11 mouse cellular contexts compared by ENCODE assay signal in the genomic region with DNA sequence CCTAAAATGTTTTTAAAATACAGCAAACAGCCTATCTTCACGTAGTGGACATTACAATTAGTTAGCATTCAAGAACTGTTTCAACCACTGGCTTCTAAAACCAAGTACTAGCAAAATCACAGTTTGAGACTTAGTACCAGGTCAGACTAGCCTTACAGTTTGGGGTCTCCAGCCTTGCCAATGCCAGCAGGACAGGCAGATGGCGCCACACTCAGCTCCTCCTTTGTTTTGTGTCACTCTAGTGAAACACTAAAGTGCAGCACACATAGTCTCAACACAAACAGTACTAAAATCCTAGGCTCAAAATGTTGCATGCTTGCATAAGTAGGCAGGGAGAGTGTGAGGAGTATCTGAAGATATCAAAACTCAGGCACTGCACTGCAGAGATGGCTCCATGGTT. TPM values are rescaled to one million over a fixed set of nuclear protein-coding genes. Genes with fewer than 3 reads are reported as not detected.
DNase-seq lines count a peak whose midpoint lies in the region; ATAC-seq and TF ChIP-seq lines count a peak whose summit lies in the region.
"Had no signal": no experiment of that assay in that cellular context is flagged by ENCODE, and none has a peak within 500 bp of the region (broad histone marks: within the 10 kb centered on the region; RNA-seq: fewer than 3 reads in every experiment).

No protein-coding gene starts in this region.

- H3K36me3 ChIP-seq in heart, postnatal 0 days (replicated peaks; ENCODE audit: control insufficient read depth, insufficient read depth, low read length), result peaks cover 75% of the 10 kb centered on the region
- H3K36me3 ChIP-seq in midbrain, embryonic 14.5 days (ENCODE audit: control insufficient read depth, insufficient read depth, low read length), result peaks cover 45% of the 10 kb centered on the region
- peaks cover 44% of the 10 kb centered on the region for H3K36me3 ChIP-seq in midbrain, embryonic 13.5 days
- no peaks in the 10 kb centered on the region for H3K36me3 ChIP-seq in small intestine, adult 2 months (ENCODE audit: control insufficient read depth, insufficient read depth, low read length)

- no peak overlapping the region for H3K9ac ChIP-seq in heart, postnatal 0 days (replicated peaks; ENCODE audit: low read depth, low read length)
- no peak overlapping the region for H3K9ac ChIP-seq in midbrain, embryonic 14.5 days (replicated peaks; ENCODE audit: low read length)
- no peak overlapping the region for H3K9ac ChIP-seq in midbrain, embryonic 13.5 days (replicated peaks)

- CTCF ChIA-PET in Patski (lab: Charles Lee), result no interaction called here

- no peaks in the 10 kb centered on the region for H3K4me1 ChIP-seq in heart, postnatal 0 days (ENCODE audit: control insufficient read depth, insufficient read depth)
- no peaks in the 10 kb centered on the region for H3K4me1 ChIP-seq in midbrain, embryonic 14.5 days (ENCODE audit: control insufficient read depth, insufficient read depth, low read length)
- H3K4me1 ChIP-seq in midbrain, embryonic 13.5 days (replicated peaks), result no peaks in the 10 kb centered on the region
- H3K4me1 ChIP-seq in small intestine, adult 2 months (ENCODE audit: control insufficient read depth, insufficient read depth, insufficient read length, low read length), result no peaks in the 10 kb centered on the region
- H3K4me1 ChIP-seq: hindbrain, embryonic 10.5 days had no signal

- in situ Hi-C loops in Patski (cut with MboI; ENCODE audit: low pct_unique_long_range_greater_than_20kb), result no loop called here

- POLR2A ChIA-PET in Patski (lab: Charles Lee), result interaction anchor here (0.6 kb wide), 1 partner anchor 39 kb away, joined by 3 read pairs; no protein-coding TSS in a partner anchor

- no peak for ATAC-seq in heart, postnatal 0 days (ENCODE audit: insufficient read depth, low read depth)
- ATAC-seq in midbrain, embryonic 14.5 days (ENCODE audit: low FRiP score, low TSS enrichment), result no peak
- ATAC-seq in midbrain, embryonic 13.5 days, result no peak
- ATAC-seq in Patski, result no peak

- H3K4me3 ChIP-seq in heart, postnatal 0 days (ENCODE audit: low read depth, low read length), result no peak overlapping the region
- H3K4me3 ChIP-seq in midbrain, embryonic 14.5 days (replicated peaks; ENCODE audit: low read depth, low read length), result no peak overlapping the region
- H3K4me3 ChIP-seq in midbrain, embryonic 13.5 days (replicated peaks), result no peak overlapping the region
- H3K4me3 ChIP-seq in small intestine, adult 2 months (ENCODE audit: low read depth, low read length), result no peak overlapping the region
- H3K4me3 ChIP-seq: hindbrain, embryonic 10.5 days; megakaryocyte, embryonic 14.5 days had no signal

- TF ChIP-seq POLR2A in small intestine, adult 2 months (IDR thresholded peaks at IDR 0.05; ENCODE audit: low read depth, low read length), result no peak

- no peak overlapping the region for H3K27ac ChIP-seq in heart, postnatal 0 days (ENCODE audit: low read depth)
- H3K27ac ChIP-seq in midbrain, embryonic 14.5 days (replicated peaks; ENCODE audit: low read depth, low read length), result no peak overlapping the region
- no peak overlapping the region for H3K27ac ChIP-seq in midbrain, embryonic 13.5 days
- H3K27ac ChIP-seq in small intestine, adult 2 months (ENCODE audit: insufficient read depth, low read depth, low read length), result no peak overlapping the region
- H3K27ac ChIP-seq: hindbrain, embryonic 10.5 days had no signal

- H3K9me3 ChIP-seq in heart, postnatal 0 days (replicated peaks; ENCODE audit: control insufficient read depth, low read length), result no peaks in the 10 kb centered on the region
- H3K9me3 ChIP-seq in midbrain, embryonic 14.5 days (ENCODE audit: control insufficient read depth, low read length), result no peaks in the 10 kb centered on the region
- H3K9me3 ChIP-seq in midbrain, embryonic 13.5 days, result no peaks in the 10 kb centered on the region
- H3K9me3 ChIP-seq: hindbrain, embryonic 10.5 days; megakaryocyte, embryonic 14.5 days had no signal

- WGBS in heart, postnatal 0 days, result 59% methylated on average over 2 of the region's 2 CpGs
- 67% methylated on average over 2 of the region's 2 CpGs for WGBS in midbrain, embryonic 14.5 days
- WGBS in midbrain, embryonic 13.5 days, result 67% methylated on average over 2 of the region's 2 CpGs
- 86% methylated on average over 2 of the region's 2 CpGs for WGBS in small intestine, adult 2 months

- no peaks in the 10 kb centered on the region for H3K27me3 ChIP-seq in heart, postnatal 0 days (ENCODE audit: control insufficient read depth, insufficient read depth, low read length)
- no peaks in the 10 kb centered on the region for H3K27me3 ChIP-seq in midbrain, embryonic 14.5 days (ENCODE audit: control insufficient read depth, insufficient read depth, low read length)
- H3K27me3 ChIP-seq in midbrain, embryonic 13.5 days, result no peaks in the 10 kb centered on the region
- H3K27me3 ChIP-seq in Patski, result no peaks in the 10 kb centered on the region
- no peaks in the 10 kb centered on the region for H3K27me3 ChIP-seq in small intestine, adult 2 months (ENCODE audit: control insufficient read depth, insufficient read depth, low read length)
- H3K27me3 ChIP-seq: megakaryocyte, embryonic 14.5 days had no signal

- TF ChIP-seq EP300 in heart, postnatal 0 days (IDR thresholded peaks at IDR 0.05; ENCODE audit: low read depth), result no peak

- no peak overlapping the region for H3K4me2 ChIP-seq in heart, postnatal 0 days (ENCODE audit: low read depth, low read length)
- H3K4me2 ChIP-seq in midbrain, embryonic 14.5 days (ENCODE audit: low read length), result no peak overlapping the region
- H3K4me2 ChIP-seq in midbrain, embryonic 13.5 days (replicated peaks), result no peak overlapping the region

- DNase-seq in heart, postnatal 0 days (ENCODE audit: low spot score), result peak; percentile 7
- DNase-seq in heart, adult 9 months (ENCODE audit: low spot score in 2 of 2), result no peak
- peak; percentile 21 for DNase-seq in midbrain, embryonic 14.5 days
- no peak for DNase-seq in Patski (ENCODE audit: low read depth, low spot score)
- no peak for DNase-seq in testis, postnatal 10 days (ENCODE audit: low spot score)
- no peak for DNase-seq in neural tube, embryonic 10.5 days (ENCODE audit: extremely low spot score, low spot score)
- DNase-seq: cerebellum, adult 18-20 months had no signal

- TF ChIP-seq CTCF in heart, postnatal 0 days (IDR thresholded peaks at IDR 0.05; ENCODE audit: low read depth), result peak; percentile 63
- TF ChIP-seq CTCF in Patski (IDR thresholded peaks at IDR 0.05), result peak; percentile 68
- TF ChIP-seq CTCF in small intestine, adult 2 months (IDR thresholded peaks at IDR 0.05; ENCODE audit: extremely low read depth, insufficient read length, insufficient replicate concordance, low read depth, low read length), result peak; percentile 12; the same call in 1 of the 2 replicates

RNA-seq across cellular contexts. Expression of a gene that starts 53.8 kb away (rescaled TPM):
- 21.6 and 21.7 TPM in 2 replicates for total RNA-seq in heart, postnatal 0 days (2014; rRNA removed; ENCODE audit: low replicate concordance)
- polyA plus RNA-seq in heart, postnatal 0 days (2015; fragmentation: Nextera tagmentation; extraction: Ambion mirVana), result 10.4 and 12.4 TPM in 2 replicates
- polyA plus RNA-seq in midbrain, embryonic 14.5 days (2014; fragmentation: Nextera tagmentation; extraction: Ambion mirVana), result 82.6 and 84.2 TPM in 2 replicates
- polyA plus RNA-seq in midbrain, embryonic 13.5 days (2015; fragmentation: Nextera tagmentation; extraction: Ambion mirVana), result 43.7 and 51.6 TPM in 2 replicates
- polyA plus RNA-seq in Patski (2021), result 39.6 TPM
- polyA plus RNA-seq in small intestine, adult 2 months (2012; rRNA removed), result 1.7 and 2.9 TPM in 2 replicates

RNA-seq across cellular contexts. Expression of a gene that starts 53.9 kb away (rescaled TPM):
- 31.3 and 83.1 TPM in 2 replicates for total RNA-seq in heart, postnatal 0 days (2014; rRNA removed; ENCODE audit: low replicate concordance)
- polyA plus RNA-seq in heart, postnatal 0 days (2015; fragmentation: Nextera tagmentation; extraction: Ambion mirVana), result 70.0 and 72.5 TPM in 2 replicates
- polyA plus RNA-seq in midbrain, embryonic 14.5 days (2014; fragmentation: Nextera tagmentation; extraction: Ambion mirVana), result 153 and 173 TPM in 2 replicates
- 154 and 164 TPM in 2 replicates for polyA plus RNA-seq in midbrain, embryonic 13.5 days (2015; fragmentation: Nextera tagmentation; extraction: Ambion mirVana)
- polyA plus RNA-seq in Patski (2021), result 75.0 TPM
- 20.2 and 31.3 TPM in 2 replicates for polyA plus RNA-seq in small intestine, adult 2 months (2012; rRNA removed)

Comparison
In these comparisons a context has a peak if more than half of its experiments do, and no peak if none do; other contexts are left out.
1. DNase-seq: peak in heart, postnatal 0 days (single experiment) and midbrain, embryonic 14.5 days (single experiment); none in heart, adult 9 months (0 of 2), Patski (single experiment), testis, postnatal 10 days (single experiment) and neural tube, embryonic 10.5 days (single experiment).
2. CTCF ChIP-seq: peak in every context shown above with its lines; median percentile 68 in Patski; 63 in heart, postnatal 0 days; 12 in small intestine, adult 2 months.